Mouse (Mus musculus) ES-Bruce4 (cell line): ENCODE data around the gene Ugt1a5.

ENCODE experiments used
- CTCF ChIP-seq: IDR thresholded peaks from one replicate; pipeline ENCODE4 v1.8.1; 2011; ENCODE audit warnings: low read depth, low read length
- EP300 ChIP-seq: IDR thresholded peaks from 2 replicates; pipeline ENCODE4 v1.6.1; 2011; ENCODE audit warnings: low read depth, low read length; ENCODE audit not compliant: insufficient read depth
- POLR2A ChIP-seq: IDR thresholded peaks from one replicate; pipeline ENCODE4 v1.8.1; 2011; ENCODE audit warnings: low read length; ENCODE audit not compliant: insufficient read depth

- no peak for TF ChIP-seq CTCF
- no peak for TF ChIP-seq POLR2A
- TF ChIP-seq EP300, result no peak
These were observed 51.3 kb downstream of the Ugt1a5 start for GRCm38 (mm10) chr1:88217144-88217543.
